Mouse (Mus musculus) thymus, adult 2 months (tissue): ENCODE data around the gene Klri1. TPM values are rescaled to one million over a fixed set of nuclear protein-coding genes. Genes with fewer than 3 reads are reported as not detected.
"Not testable (repeated sequence)": the region's sequence is repeated elsewhere in the genome, so short reads cannot be mapped to it uniquely, and the experiment has no call there.

Experiments used
- DNase-seq: peaks from one replicate; pipeline ENCODE4 v3.0.0; 2021
- H3K27ac ChIP-seq: fragments of 200-500 bp; 2 replicates; pipeline ENCODE4 v1.5.1; 2012; ENCODE audit warnings: low read length, control low read depth; ENCODE audit not compliant: control insufficient read depth, insufficient read depth
- H3K27me3 ChIP-seq: fragments of 200-500 bp; 2 replicates; pipeline ENCODE4 v1.6.1; 2012; ENCODE audit warnings: mild to moderate bottlenecking, low read length, moderate library complexity, mixed read lengths; ENCODE audit not compliant: control insufficient read depth, insufficient read depth
- H3K36me3 ChIP-seq: fragments of 200-500 bp; 2 replicates; pipeline ENCODE4 v1.6.1; 2012; ENCODE audit warnings: mild to moderate bottlenecking, low read length, moderate library complexity; ENCODE audit not compliant: control insufficient read depth, insufficient read depth
- H3K4me1 ChIP-seq: fragments of 200-500 bp; replicated peaks from 2 replicates; pipeline ENCODE4 v1.6.1; 2012; ENCODE audit warnings: low read length; ENCODE audit not compliant: control insufficient read depth, insufficient read depth
- H3K4me3 ChIP-seq: fragments of 200-500 bp; 2 replicates; pipeline ENCODE4 v1.5.1; 2012; ENCODE audit warnings: mild to moderate bottlenecking, low read length, control low read depth, moderate library complexity; ENCODE audit not compliant: control insufficient read depth, insufficient read depth
- CTCF ChIP-seq: fragments of 200-500 bp; IDR thresholded peaks from 2 replicates; pipeline ENCODE4 v1.5.1; 2012; ENCODE audit warnings: mild to moderate bottlenecking, control low read depth, low read length, moderate library complexity, borderline replicate concordance; ENCODE audit not compliant: control insufficient read depth, poor library complexity, insufficient read depth; ENCODE audit errors: extremely low read depth
- POLR2A ChIP-seq: fragments of 200-500 bp; IDR thresholded peaks from 2 replicates; pipeline ENCODE4 v1.6.1; 2012; ENCODE audit warnings: mild to moderate bottlenecking, low read length, control low read depth, moderate library complexity; ENCODE audit not compliant: control insufficient read depth, poor library complexity, insufficient read depth; ENCODE audit errors: extremely low read depth
- WGBS: fragments of 180-500 bp; shearing (Covaris S2); methylation state at CpG from one replicate; pipeline ENCODE4 v1.1.7; 2018; 5-methylcytosine and 5-hydroxymethylcytosine counted together
- polyA plus RNA-seq: library from polyadenylated mRNA; depleted of rRNA; stranded (reverse); fragments of >200 nt; gene quantifications from 2 replicates; pipeline ENCODE4 v1.2.3, GENCODE M21; 2012

The Klri1 gene
- polyA plus RNA-seq, 1 experiment, result not detected

- TF ChIP-seq CTCF, result no peak
- TF ChIP-seq POLR2A, result no peak
- no peak for DNase-seq
- WGBS, result 95% methylated on average over 1 of the region's 1 CpGs
- Histone ChIP-seq H3K4me3 (no peak overlapping the region), H3K36me3 (no peaks in the 10 kb centered on the region), H3K27ac (no peak overlapping the region), H3K27me3 (no peaks in the 10 kb centered on the region), H3K4me1 (no peaks in the 10 kb centered on the region)
Observed at GRCm38 (mm10) chr6:129727237-129727636, 10.3 kb upstream of the Klri1 start.

DNA sequence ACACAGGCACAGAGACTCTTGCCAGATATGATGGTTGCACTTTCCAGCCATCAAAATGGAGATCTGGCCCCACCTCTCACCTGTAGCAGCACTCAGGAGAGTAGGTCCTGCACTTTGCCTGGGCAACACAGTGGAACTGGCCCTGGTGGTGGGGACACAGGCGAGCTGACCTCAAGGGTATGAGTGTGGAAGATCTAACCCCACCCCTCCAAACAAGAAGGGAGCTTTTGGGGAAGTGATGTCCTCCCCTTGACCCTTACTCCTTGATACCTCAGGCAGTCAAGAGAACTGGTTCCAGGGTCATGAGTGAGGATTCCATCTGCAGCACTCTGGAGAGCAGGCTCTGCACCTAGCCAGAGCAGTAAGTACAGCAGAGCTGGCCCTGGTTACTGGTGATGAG, 4.5 kb upstream of the Klri1 start:
- H3K27me3 ChIP-seq, result no peaks in the 10 kb centered on the region
- no peaks in the 10 kb centered on the region for H3K4me1 ChIP-seq
- no peaks in the 10 kb centered on the region for H3K36me3 ChIP-seq
- 89% methylated on average over 1 of the region's 1 CpGs for WGBS
- TF ChIP-seq POLR2A, result no peak
- no peak for TF ChIP-seq CTCF
- no peak overlapping the region for H3K4me3 ChIP-seq
- no peak for DNase-seq
- no peak overlapping the region for H3K27ac ChIP-seq

GRCm38 (mm10) chr6:129720487-129720886, 3.6 kb upstream of the Klri1 start:
- Histone ChIP-seq H3K4me1 (no peaks in the 10 kb centered on the region), H3K36me3 (no peaks in the 10 kb centered on the region), H3K4me3 (no peak overlapping the region), H3K27me3 (no peaks in the 10 kb centered on the region), H3K27ac (no peak overlapping the region)
- TF ChIP-seq CTCF, result no peak
- no peak for TF ChIP-seq POLR2A
- WGBS, result 33% methylated on average over 3 of the region's 3 CpGs
- DNase-seq, result no peak

- H3K27ac ChIP-seq, result no peak overlapping the region
- DNase-seq, result no peak
- TF ChIP-seq CTCF, result no peak
- no peak for TF ChIP-seq POLR2A
- H3K27me3 ChIP-seq, result no peaks in the 10 kb centered on the region
- 2% methylated on average over 1 of the region's 1 CpGs for WGBS
- H3K4me1 ChIP-seq, result no peaks in the 10 kb centered on the region
- H3K36me3 ChIP-seq, result no peaks in the 10 kb centered on the region
- no peak overlapping the region for H3K4me3 ChIP-seq
Observed at GRCm38 (mm10) chr6:129713566-129713965, 3.4 kb downstream of the Klri1 start.

DNA sequence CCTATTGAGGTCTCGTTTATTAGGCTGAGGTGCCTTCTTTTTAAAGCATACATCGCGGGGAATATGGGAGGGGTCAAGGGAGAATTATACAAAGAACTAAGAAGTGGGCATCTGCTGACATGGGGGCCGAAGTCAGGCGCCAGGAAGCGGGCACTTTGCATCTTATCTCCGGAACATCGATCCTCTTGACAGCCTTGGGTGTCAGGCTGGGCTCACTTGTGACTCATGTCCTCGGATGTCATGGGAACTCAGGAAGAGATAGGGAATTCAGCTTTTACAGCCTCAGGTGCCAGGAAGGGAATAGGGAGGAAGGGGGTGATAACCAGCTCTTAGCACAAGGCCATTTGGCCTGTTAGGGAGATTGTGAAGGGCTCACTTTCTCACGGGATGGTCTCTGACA, 25.5 kb downstream of the Klri1 start:
- not testable (repeated sequence) for H3K4me1 ChIP-seq, H3K4me3 ChIP-seq, H3K27ac ChIP-seq, H3K27me3 ChIP-seq, H3K36me3 ChIP-seq, DNase-seq
- WGBS, result 85% methylated on average over 10 of the region's 10 CpGs

DNA sequence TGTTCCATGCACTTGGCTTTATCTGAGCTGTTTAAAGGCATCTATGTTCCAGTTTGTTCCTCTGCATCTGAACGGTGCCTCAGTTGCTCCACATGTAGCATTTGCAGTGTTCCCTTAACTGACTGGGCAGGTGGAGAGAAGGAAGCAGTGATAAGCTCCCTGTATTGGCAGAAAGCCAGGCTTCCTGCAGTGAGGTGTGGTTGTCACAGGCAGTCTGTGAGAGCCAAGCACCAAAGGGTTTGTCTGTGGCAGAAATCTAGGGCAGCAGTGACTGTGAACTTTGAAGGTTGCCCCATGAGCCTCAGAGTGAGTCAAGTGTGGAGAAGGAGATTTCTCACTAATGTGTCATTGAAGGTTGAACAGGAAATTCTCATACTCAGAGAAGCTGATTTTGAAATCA, 36.6 kb downstream of the Klri1 start:
- peak; percentile 1 for DNase-seq
- no peak for TF ChIP-seq CTCF
- H3K36me3 ChIP-seq, result no peaks in the 10 kb centered on the region
- H3K4me3 ChIP-seq, result no peak overlapping the region
- no peak overlapping the region for H3K27ac ChIP-seq
- WGBS, result 6% methylated on average over 1 of the region's 1 CpGs
- H3K4me1 ChIP-seq, result no peaks in the 10 kb centered on the region
- no peaks in the 10 kb centered on the region for H3K27me3 ChIP-seq

DNA sequence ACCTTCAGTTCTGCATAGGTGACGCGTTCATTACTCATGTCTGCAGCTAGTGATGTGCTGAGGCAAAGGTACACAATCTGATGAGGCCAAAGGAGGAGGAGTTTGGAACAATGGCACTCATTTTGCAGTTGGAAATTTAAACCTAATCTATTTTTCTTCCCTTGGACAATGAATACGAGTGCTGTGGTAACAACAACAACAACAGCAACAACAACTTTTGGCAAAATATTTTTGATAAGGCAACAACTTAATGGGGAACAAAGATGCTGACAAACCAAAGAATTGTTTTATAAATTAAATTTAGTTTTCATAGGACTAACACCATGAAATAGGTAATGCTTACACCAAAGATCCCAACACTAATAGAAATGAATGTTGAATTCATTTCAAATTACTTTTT, 38.1 kb downstream of the Klri1 start, which contains the start of gene Klrc1:
Gene Klrc1, minus strand, starts transcription at position 101 of the 400 bp plus-strand sequence.
- Histone ChIP-seq H3K36me3 (no peaks in the 10 kb centered on the region), H3K4me1 (no peaks in the 10 kb centered on the region), H3K27me3 (no peaks in the 10 kb centered on the region), H3K27ac (no peak within 1 kb of the TSS), H3K4me3 (no peak within 1 kb of the TSS)
- 96% methylated on average over 3 of the region's 3 CpGs for WGBS
- TF ChIP-seq POLR2A (no peak), CTCF (no peak)
- no peak for DNase-seq

DNA sequence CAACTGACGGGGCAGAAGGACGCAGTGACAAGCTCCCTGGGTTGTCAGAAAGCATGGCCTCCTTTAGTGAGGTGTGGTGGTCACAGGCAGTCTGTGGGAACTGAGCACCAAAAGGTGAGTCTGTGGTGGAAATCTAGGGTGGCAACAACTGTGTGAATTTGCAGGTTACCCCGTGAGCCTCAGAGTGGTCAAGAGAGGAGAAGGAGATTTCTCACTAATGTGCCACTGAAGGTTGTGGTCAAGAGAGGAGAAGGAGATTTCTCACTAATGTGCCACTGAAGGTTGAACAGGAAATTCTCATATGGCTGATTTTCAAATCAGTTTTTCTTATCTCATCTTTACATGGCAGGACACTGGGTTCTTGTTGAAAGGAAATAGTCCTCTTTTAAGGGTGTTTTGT, 55.6 kb downstream of the Klri1 start:
- WGBS, result no CpG with 5 or more reads among the region's 3 CpGs
- H3K36me3 ChIP-seq, H3K4me3 ChIP-seq, H3K4me1 ChIP-seq, H3K27ac ChIP-seq, DNase-seq, H3K27me3 ChIP-seq: not testable (repeated sequence)

DNA sequence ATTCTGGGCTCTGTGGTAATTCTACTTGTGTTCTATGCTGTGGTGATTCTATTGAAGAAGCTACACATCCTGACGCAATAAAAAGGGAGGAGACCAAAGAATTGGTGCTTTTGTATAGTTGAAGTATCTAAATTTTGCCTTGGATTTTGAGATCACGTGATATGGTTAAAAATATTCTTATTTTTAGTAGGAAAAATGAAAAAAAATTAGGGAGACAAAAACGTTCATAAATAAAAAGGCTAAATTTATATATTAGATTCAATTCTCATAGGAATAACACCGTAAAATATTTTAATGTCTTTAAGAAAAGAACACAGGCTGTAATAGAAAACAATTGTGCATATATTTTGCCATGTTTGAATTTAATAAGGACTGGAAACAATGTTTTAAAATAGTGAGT, 56.3 kb downstream of the Klri1 start, which contains the start of gene Klrc2:
Gene Klrc2, minus strand, starts transcription at position 101 of the 400 bp plus-strand sequence.
- WGBS, result 84% methylated on average over 4 of the region's 4 CpGs
- not testable (repeated sequence) for H3K27me3 ChIP-seq, H3K4me1 ChIP-seq

More for the DNA sequence above, 56.3 kb downstream of the Klri1 start, which contains the start of gene Klrc2:
- DNase-seq, H3K27ac ChIP-seq, H3K4me3 ChIP-seq, H3K36me3 ChIP-seq: not testable (repeated sequence)
